Mouse (Mus musculus): ENCODE measurements around the gene Cpox. TPM values are rescaled to one million over a fixed set of nuclear protein-coding genes. Genes with fewer than 3 reads are reported as not detected.

The Cpox gene
- polyA plus RNA-seq, 1 experiment from 2014 or later = 32.0 TPM

Small RNAs within 50 kb of the gene (microRNA-seq; reads per million reads assigned to microRNA genes)
- gene Gm27564 = not detected

Other genes starting within 250 kb of the Cpox start
- 16.5 and 17.5 TPM in 2 replicates for gene St3gal6, start 146.0 kb upstream of the Cpox start, polyA plus RNA-seq (2015; fragmentation: Nextera tagmentation; extraction: Ambion mirVana)
- gene Gm813, start 53.3 kb upstream of the Cpox start, polyA plus RNA-seq (2015; fragmentation: Nextera tagmentation; extraction: Ambion mirVana) = not detected in 2 replicates
- not detected in 2 replicates for gene E330017A01Rik, start 31.6 kb upstream of the Cpox start, polyA plus RNA-seq (2015; fragmentation: Nextera tagmentation; extraction: Ambion mirVana)
- gene Gpr15, start 48.8 kb downstream of the Cpox start, polyA plus RNA-seq (2015; fragmentation: Nextera tagmentation; extraction: Ambion mirVana) = 0.20 TPM in 1 of 2 replicates, not detected in the other
- 92.9 and 93.1 TPM in 2 replicates for gene Cldnd1, start 57.6 kb downstream of the Cpox start, polyA plus RNA-seq (2015; fragmentation: Nextera tagmentation; extraction: Ambion mirVana)
- gene Olfr172, start 92.9 kb downstream of the Cpox start, polyA plus RNA-seq (2015; fragmentation: Nextera tagmentation; extraction: Ambion mirVana) = not detected in 2 replicates
- gene Olfr173, start 130.0 kb downstream of the Cpox start, polyA plus RNA-seq (2015; fragmentation: Nextera tagmentation; extraction: Ambion mirVana) = not detected in 2 replicates
- not detected in 2 replicates for gene Olfr175-ps1, start 156.5 kb downstream of the Cpox start, polyA plus RNA-seq (2015; fragmentation: Nextera tagmentation; extraction: Ambion mirVana)
- not detected in 2 replicates for gene Olfr177, start 204.5 kb downstream of the Cpox start, polyA plus RNA-seq (2015; fragmentation: Nextera tagmentation; extraction: Ambion mirVana)
- gene Olfr178, start 221.8 kb downstream of the Cpox start, polyA plus RNA-seq (2015; fragmentation: Nextera tagmentation; extraction: Ambion mirVana) = not detected in 2 replicates

Measured in heart, embryonic 15.5 days (tissue).